Mouse (Mus musculus) liver, embryonic 13.5 days (tissue): Measurements from ENCODE around the gene Spint2. TPM values are rescaled to one million over a fixed set of nuclear protein-coding genes. Genes with fewer than 3 reads are reported as not detected.
"Not testable (repeated sequence)": the region's sequence is repeated elsewhere in the genome, so short reads cannot be mapped to it uniquely, and the experiment has no call there.

Experiments used
- ATAC-seq: fragments of 200-750 bp; cut with Nextera tagmentation; 2 replicates; pipeline ENCODE4 v1.8.0; 2017; ENCODE audit warnings: low read depth, mild to moderate bottlenecking, moderate number of reproducible peaks, moderate library complexity
- DNase-seq: peaks from one replicate; pipeline ENCODE4 v3.0.0; 2022
- H3K27ac ChIP-seq: fragments of 300-500 bp; sonication (generic); 2 replicates; pipeline ENCODE4 v1.5.1; 2015; ENCODE audit warnings: moderate library complexity, mild to moderate bottlenecking, inconsistent platforms
- H3K27me3 ChIP-seq: fragments of 300-500 bp; sonication (generic); 2 replicates; pipeline ENCODE4 v1.6.1; 2015; ENCODE audit warnings: mild to moderate bottlenecking, inconsistent platforms
- H3K36me3 ChIP-seq: fragments of 300-500 bp; sonication (generic); 2 replicates; pipeline ENCODE4 v1.6.1; 2015; ENCODE audit warnings: mild to moderate bottlenecking, inconsistent platforms
- H3K4me1 ChIP-seq: fragments of 300-500 bp; sonication (generic); replicated peaks from 2 replicates; pipeline ENCODE4 v1.6.1; 2015; ENCODE audit warnings: inconsistent platforms
- H3K4me2 ChIP-seq: fragments of 300-500 bp; sonication (generic); 2 replicates; pipeline ENCODE4 v1.6.1; 2015; ENCODE audit warnings: inconsistent platforms, mild to moderate bottlenecking, moderate library complexity
- H3K4me3 ChIP-seq: fragments of 300-500 bp; sonication (generic); replicated peaks from 2 replicates; pipeline ENCODE4 v1.5.1; 2015; ENCODE audit warnings: mild to moderate bottlenecking, inconsistent platforms
- H3K9ac ChIP-seq: fragments of 300-500 bp; sonication (generic); 2 replicates; pipeline ENCODE4 v1.6.1; 2015; ENCODE audit warnings: mild to moderate bottlenecking, inconsistent platforms
- H3K9me3 ChIP-seq: fragments of 300-500 bp; sonication (generic); replicated peaks from 2 replicates; pipeline ENCODE4 v1.6.1; 2016; ENCODE audit warnings: inconsistent platforms
- WGBS: fragments of 180-500 bp; shearing (Covaris S2); methylation state at CpG from one replicate; pipeline ENCODE4 v1.1.7; 2015; ENCODE audit not compliant: insufficient replicate concordance; 5-methylcytosine and 5-hydroxymethylcytosine counted together
- polyA plus RNA-seq: library from polyadenylated mRNA; unstranded; fragments of >200 nt; fragmentation: Nextera tagmentation; extraction: Ambion mirVana; gene quantifications from 2 replicates; pipeline ENCODE4 v1.2.1, GENCODE M21; 2015

The Spint2 gene
- polyA plus RNA-seq, 1 experiment from 2014 or later: 24.9 TPM

DNA sequence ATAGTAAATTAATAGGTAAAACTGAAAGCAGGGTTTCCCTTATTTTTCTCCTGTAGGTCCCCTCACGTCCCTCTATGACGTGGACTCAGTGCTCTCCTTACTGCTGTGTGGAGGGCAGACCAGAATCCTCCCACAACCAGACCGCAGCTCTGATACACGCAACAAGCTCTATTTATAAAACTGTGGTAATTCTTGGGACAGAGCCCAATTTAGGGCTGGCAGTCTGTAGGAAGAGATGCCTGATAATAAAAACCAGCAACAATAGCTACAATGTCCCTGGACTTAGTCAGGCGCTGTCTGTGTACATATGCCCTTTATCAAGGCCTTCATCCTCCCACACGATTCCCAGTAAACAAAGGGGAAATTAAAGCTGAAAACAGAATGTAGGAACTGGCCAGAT, 48.0 kb downstream of the Spint2 start:
- Histone ChIP-seq H3K27me3 (peaks cover 41% of the 10 kb centered on the region), H3K4me2 (no peak overlapping the region), H3K9ac (no peak overlapping the region), H3K9me3 (no peaks in the 10 kb centered on the region), H3K36me3 (no peaks in the 10 kb centered on the region), H3K4me3 (no peak overlapping the region), H3K4me1 (peaks cover 19% of the 10 kb centered on the region), H3K27ac (0 out of 2 replicates have a peak overlapping the region, but pooled peaks have one; percentile 2)
- ATAC-seq: no peak
- WGBS: 29% methylated on average over 6 of the region's 6 CpGs
- no peak for DNase-seq

DNA sequence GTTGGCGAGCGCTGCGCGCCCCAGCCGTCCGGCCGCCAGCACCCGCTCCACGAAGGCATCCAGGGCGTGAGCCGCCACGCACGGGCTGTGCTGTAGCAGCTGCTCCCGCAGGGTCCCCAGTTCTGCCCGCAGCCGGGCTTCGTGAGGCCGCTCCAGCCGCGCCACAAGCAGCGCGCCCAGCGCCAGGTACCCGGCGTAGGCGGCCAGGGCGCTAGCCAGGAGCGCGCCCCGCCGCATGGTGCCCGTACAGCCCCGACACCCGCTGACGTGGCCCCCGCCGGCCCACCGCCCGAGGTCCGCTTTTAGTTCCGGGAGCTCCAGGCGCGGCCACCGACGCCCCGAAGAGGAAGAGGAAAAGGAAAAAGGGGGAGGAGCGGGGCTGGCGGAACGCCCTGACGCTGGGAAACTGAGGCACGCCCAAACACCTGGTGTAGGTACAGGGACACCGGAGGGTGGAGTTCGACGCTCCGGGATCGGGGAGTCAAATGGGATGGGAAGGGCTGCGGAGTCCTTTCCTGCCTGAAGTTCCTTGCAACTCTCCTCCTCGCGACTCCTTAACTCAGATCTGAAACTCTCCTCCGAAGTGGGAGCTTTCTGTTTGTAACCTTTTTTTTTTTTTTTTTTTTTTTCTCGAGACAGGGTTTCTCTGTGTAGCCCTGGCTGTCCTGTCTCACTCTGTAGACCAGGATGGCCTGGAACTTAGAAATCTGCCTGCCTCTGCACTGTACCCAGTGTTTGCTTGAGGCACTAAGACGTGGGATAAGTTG, 49.3 kb downstream of the Spint2 start, which contains the start of gene Kcnk6:
Gene Kcnk6 (minus strand): TSS at position 269 of the 767 bp plus-strand sequence.
- peak within 1 kb of the TSS; percentile 71 for H3K4me2 ChIP-seq
- no peak for DNase-seq

DNA sequence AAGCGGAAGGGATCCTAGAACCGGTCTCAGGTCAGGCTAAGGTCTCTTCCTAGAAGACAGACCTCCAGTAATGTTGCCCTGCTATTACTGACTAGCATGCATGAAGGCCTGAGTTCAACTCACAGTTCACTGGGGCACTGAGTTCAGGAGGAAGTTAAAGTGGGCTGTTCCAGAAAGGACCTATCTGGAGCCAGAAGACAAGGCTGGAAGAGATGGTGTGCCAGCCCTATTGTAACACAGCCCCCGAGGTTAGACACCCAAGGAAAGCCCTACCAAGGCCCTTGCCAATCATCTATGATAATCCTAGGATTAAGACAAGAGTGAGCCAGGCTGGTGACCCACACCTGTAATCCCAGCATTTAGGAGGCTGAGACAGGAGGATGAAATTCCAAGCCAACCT, 50.2 kb downstream of the Spint2 start:
- Histone ChIP-seq H3K27ac (no peak overlapping the region), H3K9me3 (no peaks in the 10 kb centered on the region), H3K9ac (no peak overlapping the region), H3K4me3 (peak overlapping the region; percentile 60), H3K36me3 (no peaks in the 10 kb centered on the region), H3K4me1 (peaks cover 14% of the 10 kb centered on the region), H3K27me3 (peaks cover 41% of the 10 kb centered on the region), H3K4me2 (peak overlapping the region; percentile 71)
- DNase-seq: no peak
- no peak for ATAC-seq
- WGBS: 40% methylated on average over 3 of the region's 3 CpGs

More for the DNA sequence above, 49.3 kb downstream of the Spint2 start, which contains the start of gene Kcnk6:
- Histone ChIP-seq H3K9me3 (no peaks in the 10 kb centered on the region), H3K27me3 (peaks cover 41% of the 10 kb centered on the region), H3K36me3 (no peaks in the 10 kb centered on the region), H3K9ac (peak within 1 kb of the TSS; percentile 68), H3K4me3 (peak within 1 kb of the TSS; percentile 60), H3K4me1 (peaks cover 14% of the 10 kb centered on the region), H3K27ac (peak within 1 kb of the TSS; percentile 54)
- under 1% methylated on average over 62 of the region's 62 CpGs for WGBS
- no peak for ATAC-seq

DNA sequence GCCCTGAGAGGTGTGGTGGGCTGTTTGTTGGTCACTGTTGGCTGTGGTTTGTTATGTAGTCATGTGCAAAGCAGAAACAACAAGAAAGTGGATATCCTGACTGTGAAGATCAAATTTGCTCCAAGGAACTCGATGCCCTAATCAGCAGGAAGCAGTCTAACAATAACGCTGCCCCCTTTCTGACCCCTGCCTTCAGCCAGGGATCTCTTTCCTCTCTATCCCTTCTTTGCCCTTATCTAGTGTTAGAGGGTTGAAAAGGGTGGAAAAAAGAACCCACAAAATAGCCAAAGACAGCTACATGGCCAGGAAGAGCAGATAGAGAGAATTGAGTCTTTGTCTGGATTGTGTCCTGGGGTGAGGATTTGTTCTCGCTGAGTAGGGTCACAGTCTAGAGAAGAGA, 51.2 kb downstream of the Spint2 start:
- 17% methylated on average over 3 of the region's 3 CpGs for WGBS
- H3K4me3 ChIP-seq: no peak overlapping the region
- H3K9me3 ChIP-seq: no peaks in the 10 kb centered on the region
- H3K9ac ChIP-seq: no peak overlapping the region
- no peak overlapping the region for H3K27ac ChIP-seq
- H3K4me1 ChIP-seq: peaks cover 14% of the 10 kb centered on the region
- H3K4me2 ChIP-seq: no peak overlapping the region
- H3K27me3 ChIP-seq: peaks cover 41% of the 10 kb centered on the region
- DNase-seq: no peak
- no peaks in the 10 kb centered on the region for H3K36me3 ChIP-seq
- no peak for ATAC-seq

DNA sequence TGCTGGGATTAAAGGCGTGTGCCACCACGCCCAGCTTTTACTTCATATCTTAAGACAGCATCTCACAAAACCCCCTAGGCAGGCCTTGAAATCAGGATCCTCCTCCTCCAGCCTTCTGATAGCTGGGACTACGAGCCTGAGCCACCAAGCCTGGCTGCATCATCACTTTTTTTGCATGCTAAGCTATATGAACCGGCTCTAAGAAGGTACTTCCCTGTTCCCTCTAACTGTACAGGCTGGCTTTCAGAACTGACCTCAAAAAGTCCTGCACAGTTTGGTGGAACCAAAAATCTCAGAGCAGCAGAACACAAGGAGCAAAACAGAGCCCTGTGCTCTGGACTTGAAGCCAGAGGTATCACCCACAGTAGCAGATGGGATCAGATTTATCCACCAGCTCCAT, 53.5 kb downstream of the Spint2 start:
- H3K27me3 ChIP-seq: peaks cover 41% of the 10 kb centered on the region
- H3K27ac ChIP-seq: no peak overlapping the region
- DNase-seq: no peak
- ATAC-seq: no peak
- H3K4me1 ChIP-seq: peaks cover 14% of the 10 kb centered on the region
- no peak overlapping the region for H3K4me3 ChIP-seq
- no peak overlapping the region for H3K4me2 ChIP-seq
- no peaks in the 10 kb centered on the region for H3K9me3 ChIP-seq
- 25% methylated on average over 4 of the region's 4 CpGs for WGBS
- H3K9ac ChIP-seq: no peak overlapping the region
- H3K36me3 ChIP-seq: no peaks in the 10 kb centered on the region

DNA sequence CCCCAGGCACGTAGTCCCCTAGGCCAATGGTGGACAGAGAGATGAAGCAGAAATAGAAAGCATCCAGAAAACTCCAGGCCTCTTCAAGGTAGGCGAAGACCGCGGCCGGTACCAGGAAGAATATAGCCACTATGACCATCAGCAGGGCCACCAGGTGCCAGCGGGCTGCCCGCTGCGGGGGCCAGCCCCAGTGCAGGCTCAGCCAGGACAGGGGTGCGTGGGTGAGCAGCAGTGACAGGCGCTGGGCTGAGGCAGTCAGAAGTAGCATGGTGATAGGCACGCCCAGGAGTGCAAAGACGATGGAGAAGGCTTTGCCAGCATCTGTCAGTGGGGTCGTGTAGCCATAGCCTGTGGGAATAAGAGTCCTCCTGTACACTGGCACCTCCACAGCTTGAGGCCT, 56.2 kb downstream of the Spint2 start:
- no peak overlapping the region for H3K9ac ChIP-seq
- ATAC-seq: no peak
- H3K9me3 ChIP-seq: no peaks in the 10 kb centered on the region
- H3K4me1 ChIP-seq: 0 out of 2 replicates have a peak, but pooled peaks cover 6% of the 10 kb centered on the region
- no peak overlapping the region for H3K27ac ChIP-seq
- H3K4me2 ChIP-seq: no peak overlapping the region
- DNase-seq: no peak
- peaks cover 14% of the 10 kb centered on the region for H3K27me3 ChIP-seq
- H3K36me3 ChIP-seq: no peaks in the 10 kb centered on the region
- WGBS: 75% methylated on average over 13 of the region's 13 CpGs
- no peak overlapping the region for H3K4me3 ChIP-seq

DNA sequence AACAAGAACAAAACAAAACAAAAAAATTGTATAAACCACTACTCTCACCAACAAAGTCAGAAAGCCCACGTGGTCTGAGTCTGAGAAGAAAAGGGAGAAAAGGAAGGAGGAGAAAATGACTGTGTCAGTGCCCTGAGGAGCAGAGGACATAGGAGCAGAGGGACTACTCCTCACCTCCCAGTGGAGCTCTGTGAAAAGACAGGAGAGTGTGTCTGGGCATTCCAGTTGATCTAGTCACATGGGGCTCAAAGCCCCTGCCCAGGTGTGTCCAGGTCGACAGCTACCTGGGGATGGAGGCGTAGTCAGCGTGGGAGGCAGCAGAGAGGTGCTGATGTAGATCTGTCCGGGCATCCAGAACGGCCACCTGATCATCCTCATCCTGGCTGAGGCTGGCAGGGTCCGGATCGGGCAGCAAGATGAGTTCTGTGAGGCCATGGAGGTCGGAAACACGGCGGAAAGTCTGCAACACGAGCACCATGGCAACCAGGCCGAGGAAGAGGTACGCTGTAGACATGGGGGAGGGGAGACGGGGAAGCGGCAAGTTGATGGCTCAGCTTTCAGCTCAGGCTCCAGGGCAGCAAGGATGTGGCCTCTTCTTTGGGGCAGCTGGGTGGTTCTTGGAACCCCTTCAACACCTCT, 56.8 kb downstream of the Spint2 start:
- Histone ChIP-seq H3K27ac (no peak overlapping the region), H3K4me3 (no peak overlapping the region), H3K4me2 (no peak overlapping the region), H3K9me3 (0 out of 2 replicates have a peak, but pooled peaks cover under 1% of the 10 kb centered on the region), H3K4me1 (0 out of 2 replicates have a peak, but pooled peaks cover 6% of the 10 kb centered on the region), H3K27me3 (peaks cover 8% of the 10 kb centered on the region), H3K9ac (no peak overlapping the region), H3K36me3 (no peaks in the 10 kb centered on the region)
- DNase-seq: no peak
- 45% methylated on average over 16 of the region's 16 CpGs for WGBS
- ATAC-seq: no peak

DNA sequence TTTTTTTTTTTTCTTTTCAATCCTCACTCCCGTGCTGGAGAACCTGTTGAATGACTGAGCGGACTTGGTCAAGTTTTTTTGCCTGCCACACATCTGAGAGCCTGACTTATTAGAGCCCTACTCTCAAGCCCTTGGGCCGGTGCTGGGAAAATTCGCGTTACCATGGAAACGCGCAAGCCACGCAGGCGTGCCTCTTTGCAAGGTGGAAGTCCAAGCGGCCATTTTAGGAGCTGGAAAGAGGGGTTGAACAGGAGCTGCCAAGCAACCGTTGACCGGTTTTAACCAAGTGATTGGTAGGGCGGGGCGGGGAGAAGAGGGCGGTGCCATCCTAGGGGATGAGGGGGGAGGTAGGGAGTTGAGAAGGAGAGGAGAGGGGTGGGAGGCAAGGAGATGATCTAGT, 66.9 kb downstream of the Spint2 start:
- peaks cover 9% of the 10 kb centered on the region for H3K9me3 ChIP-seq
- no peak overlapping the region for H3K27ac ChIP-seq
- H3K9ac ChIP-seq: no peak overlapping the region
- DNase-seq: no peak
- peaks cover 4% of the 10 kb centered on the region; the same call in 1 of the 2 replicates for H3K36me3 ChIP-seq
- no peaks in the 10 kb centered on the region for H3K27me3 ChIP-seq
- ATAC-seq: no peak
- H3K4me1 ChIP-seq: peaks cover 21% of the 10 kb centered on the region
- no peak overlapping the region for H3K4me2 ChIP-seq
- WGBS: 66% methylated on average over 15 of the region's 15 CpGs
- H3K4me3 ChIP-seq: no peak overlapping the region

DNA sequence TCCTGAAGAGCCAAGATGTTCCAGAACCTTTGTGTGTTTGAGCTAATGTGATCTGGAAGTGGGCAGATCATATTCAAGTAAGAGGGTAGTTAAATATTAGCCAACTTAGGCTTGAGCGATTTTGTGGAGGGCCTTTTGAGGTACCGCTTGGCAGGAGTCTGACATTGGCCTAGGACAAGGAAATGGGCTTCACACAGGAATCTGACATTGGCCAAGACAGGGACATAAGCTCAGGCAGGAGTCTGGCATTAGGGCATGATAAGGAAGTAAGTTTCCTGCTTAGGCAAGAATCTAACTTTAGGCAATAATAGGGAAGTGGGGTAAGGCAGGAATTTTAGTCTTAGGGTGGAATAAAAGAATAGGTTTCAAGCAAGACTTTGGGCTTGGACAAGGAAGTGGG, 67.5 kb downstream of the Spint2 start:
- no peaks in the 10 kb centered on the region for H3K36me3 ChIP-seq
- no peak overlapping the region for H3K4me2 ChIP-seq
- no peak overlapping the region for H3K9ac ChIP-seq
- WGBS: 45% methylated on average over 2 of the region's 2 CpGs
- no peak overlapping the region for H3K4me3 ChIP-seq
- no peak for DNase-seq
- H3K27ac ChIP-seq: no peak overlapping the region
- ATAC-seq: no peak
- H3K9me3 ChIP-seq: peaks cover 3% of the 10 kb centered on the region; the same call in 1 of the 2 replicates
- H3K4me1 ChIP-seq: peaks cover 21% of the 10 kb centered on the region
- H3K27me3 ChIP-seq: no peaks in the 10 kb centered on the region

DNA sequence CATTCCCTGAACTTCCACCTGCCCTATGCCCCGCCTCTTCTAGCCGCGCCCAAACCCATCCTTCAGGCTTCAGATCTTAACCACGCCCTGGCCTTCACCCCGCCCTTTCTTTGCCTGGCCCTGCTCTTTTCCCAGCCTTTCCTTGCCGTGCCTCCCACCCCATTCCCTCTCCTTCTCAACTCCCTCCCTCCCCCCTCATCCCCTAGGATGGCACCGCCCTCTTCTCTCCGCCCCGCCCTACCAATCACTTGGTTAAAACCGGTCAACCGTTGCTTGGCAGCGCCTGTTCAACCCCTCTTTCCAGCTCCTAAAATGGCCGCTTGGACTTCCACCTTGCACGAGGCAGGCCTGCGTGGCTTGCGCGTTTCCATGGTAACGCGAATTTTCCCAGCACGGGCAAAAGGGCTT, 68.0 kb downstream of the Spint2 start, which contains the start of gene Catsperg1:
Gene Catsperg1 (minus strand): TSS at position 361 of the 408 bp plus-strand sequence.
- 25% methylated on average over 20 of the region's 20 CpGs for WGBS
- no peak within 1 kb of the TSS for H3K4me3 ChIP-seq
- ATAC-seq: no peak

DNA sequence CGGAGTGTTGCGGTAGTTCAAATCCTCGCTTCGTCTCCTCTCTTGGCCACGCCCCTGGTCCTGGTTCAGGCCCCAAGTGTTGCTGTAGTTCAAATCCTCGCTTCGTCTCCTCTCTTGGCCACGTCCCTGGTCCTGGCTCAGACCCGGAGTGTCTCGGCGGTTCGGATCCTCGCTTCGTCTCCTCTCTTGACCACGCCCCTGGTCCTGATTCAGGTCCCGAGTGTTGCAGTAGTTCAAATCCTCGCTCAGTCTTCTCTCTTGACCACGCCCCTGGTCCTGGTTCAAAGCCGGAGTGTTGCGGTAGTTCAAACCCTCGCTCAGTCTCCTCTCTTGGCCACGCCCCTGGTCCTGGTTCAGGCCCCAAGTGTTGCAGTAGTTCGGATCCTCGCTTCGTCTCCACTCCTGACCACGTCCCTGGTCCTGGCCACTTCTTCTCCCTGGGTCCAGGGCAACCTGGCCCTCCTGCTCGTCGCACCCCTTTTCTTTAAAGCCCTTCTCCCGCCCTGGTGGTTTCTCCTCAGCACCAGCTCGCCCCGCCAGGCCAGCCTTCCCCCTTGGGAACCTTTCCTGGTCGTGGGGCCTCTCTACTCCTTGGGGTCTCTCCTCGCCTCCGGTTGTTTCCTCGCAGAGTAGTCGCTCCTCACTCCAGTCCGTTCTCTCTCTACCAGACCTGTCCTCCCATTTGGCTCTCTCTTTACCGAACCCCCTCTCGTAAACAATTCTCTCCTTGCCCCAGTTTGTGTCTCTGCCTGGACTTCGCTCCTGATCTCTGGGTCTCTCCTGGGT, 68.7 kb downstream of the Spint2 start:
- WGBS: 30% methylated on average over 40 of the region's 40 CpGs
- not testable (repeated sequence) for DNase-seq, ATAC-seq, H3K36me3 ChIP-seq, H3K9ac ChIP-seq, H3K9me3 ChIP-seq, H3K27me3 ChIP-seq, H3K27ac ChIP-seq, H3K4me3 ChIP-seq
- Histone ChIP-seq H3K4me1 (peaks cover 21% of the 10 kb centered on the region), H3K4me2 (peak overlapping the region; percentile 67)

More for the DNA sequence above, 68.0 kb downstream of the Spint2 start, which contains the start of gene Catsperg1:
- H3K4me1 ChIP-seq: peaks cover 21% of the 10 kb centered on the region
- no peak within 1 kb of the TSS for H3K27ac ChIP-seq
- no peaks in the 10 kb centered on the region for H3K27me3 ChIP-seq
- DNase-seq: no peak
- H3K9ac ChIP-seq: no peak within 1 kb of the TSS
- H3K36me3 ChIP-seq: no peaks in the 10 kb centered on the region
- H3K4me2 ChIP-seq: peak within 1 kb of the TSS; percentile 67
- no peaks in the 10 kb centered on the region for H3K9me3 ChIP-seq
